Mouse (Mus musculus): ENCODE measurements at regions not wholly inside any gene's neighbourhood (a gene's known extent, or its start where the extent isn't known, plus 50 kb on each side); places are given as distances from the start of the nearest gene placed in this dataset.
A peak's percentile ranks its signal among the peaks of the same experiment; 100 is the strongest.

DNA sequence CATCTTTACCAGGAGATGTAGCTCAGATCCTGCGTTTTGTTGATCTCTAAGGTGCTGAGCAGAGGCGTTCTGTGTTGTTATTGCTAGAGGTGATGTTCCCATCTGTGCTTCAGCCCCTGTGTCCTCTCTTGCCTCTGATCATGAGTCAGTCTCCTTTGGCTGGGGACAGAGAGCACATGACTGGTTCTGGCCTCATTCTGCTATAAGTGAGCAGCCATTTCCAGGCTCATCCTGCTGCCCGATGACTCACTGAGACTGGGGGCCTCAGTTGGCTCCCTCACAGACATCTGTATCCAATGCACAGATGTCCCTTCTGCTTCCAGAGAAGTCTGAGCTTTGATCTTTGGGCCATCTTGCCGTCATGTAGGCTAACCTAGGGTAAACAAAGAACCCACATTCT lies 194.9 kb upstream of the Gm21798 start:
- DNase-seq = no peak

- no peak for DNase-seq
Measured at GRCm38 (mm10) chr15:64626359-64626758, 191.1 kb upstream of the Gm21798 start.

DNA sequence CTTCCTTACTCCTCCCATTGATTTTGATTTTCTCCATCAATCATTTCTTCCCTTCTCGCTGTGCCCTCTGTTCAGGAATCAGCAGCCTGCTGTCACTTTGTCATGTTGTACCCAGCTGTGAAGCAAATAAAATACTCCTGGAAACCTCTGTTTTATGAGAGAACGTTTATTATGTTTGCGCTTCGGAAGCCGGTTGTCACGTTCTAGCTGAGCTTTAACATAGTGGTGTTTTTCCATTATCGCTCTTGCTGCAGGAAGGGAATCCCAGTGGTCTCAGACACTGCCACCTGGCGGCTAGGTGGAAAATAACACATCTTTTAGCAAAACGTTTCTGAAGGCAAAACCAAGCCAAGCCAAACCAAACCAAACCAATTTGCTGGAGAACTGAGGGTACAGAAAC lies 190.2 kb upstream of the Gm21798 start:
- peak; percentile 68 to 71 for DNase-seq
